Mouse (Mus musculus) CH12.LX (cell line): ENCODE measurements at regions not wholly inside any gene's neighbourhood (a gene's known extent, or its start where the extent isn't known, plus 50 kb on each side); places are given as distances from the start of the nearest gene placed in this dataset.

ENCODE experiments used
- DNase-seq: peaks from one replicate; pipeline ENCODE4 v3.0.0-alpha.2; 2013; ENCODE audit errors: extremely low read depth
- H3K27ac ChIP-seq: 2 replicates; pipeline ENCODE4 v1.5.1; 2012; ENCODE audit warnings: low read depth, mild to moderate bottlenecking, control low read depth, moderate library complexity; ENCODE audit not compliant: insufficient read depth
- H3K27me3 ChIP-seq: replicated peaks from 2 replicates; pipeline ENCODE3; 2012; ENCODE audit warnings: inconsistent platforms
- H3K36me3 ChIP-seq, 2 experiments: replicated peaks in 1 of 2; 2 replicates each; pipeline versions ENCODE3 to v1.6.1; 2012; ENCODE audit warnings: inconsistent platforms in 1 of 2, low read length in 1 of 2, mild to moderate bottlenecking in 1 of 2, mixed read lengths in 1 of 2, moderate library complexity in 1 of 2; ENCODE audit not compliant: control insufficient read depth in 1 of 2, insufficient read depth in 1 of 2
- H3K4me1 ChIP-seq, 2 experiments: 2 replicates each; pipeline ENCODE4 v1.6.1; 2012; ENCODE audit warnings: inconsistent platforms in 1 of 2, moderate library complexity in 1 of 2; ENCODE audit not compliant: insufficient read depth in 2 of 2, control insufficient read depth in 1 of 2
- H3K4me2 ChIP-seq: 2 replicates; pipeline ENCODE4 v1.6.1; 2012; ENCODE audit warnings: low read depth, mild to moderate bottlenecking, control low read depth; ENCODE audit not compliant: poor library complexity, insufficient read depth, severe bottlenecking
- H3K4me3 ChIP-seq, 3 experiments: fragments of 150-350 bp in 1 of 3; sonication (generic) in 1 of 3; replicated peaks in 1 of 3; 2 replicates each; pipeline versions ENCODE3 to v1.5.1; 2011 to 2012; ENCODE audit warnings: low read depth in 2 of 3, low read length in 2 of 3, mild to moderate bottlenecking in 2 of 3, moderate library complexity in 2 of 3, control low read depth in 1 of 3, improper control_type of control experiment in 1 of 3, inconsistent platforms in 1 of 3, mixed read lengths in 1 of 3; ENCODE audit not compliant: poor library complexity in 1 of 3
- H3K79me2 ChIP-seq: replicated peaks from 2 replicates; pipeline ENCODE4 v1.6.1; 2012; ENCODE audit warnings: mild to moderate bottlenecking, moderate library complexity; ENCODE audit not compliant: control insufficient read depth, poor library complexity, insufficient read depth, severe bottlenecking; ENCODE audit errors: extremely low read depth
- H3K9ac ChIP-seq: 2 replicates; pipeline ENCODE4 v1.6.1; 2012; ENCODE audit warnings: low read depth, mild to moderate bottlenecking, control low read depth, moderate library complexity; ENCODE audit not compliant: insufficient read depth
- H3K9me3 ChIP-seq: replicated peaks from 2 replicates; pipeline ENCODE3; 2012; ENCODE audit warnings: low read length, inconsistent platforms, mixed read lengths
- BHLHE40 ChIP-seq: IDR thresholded peaks from 2 replicates; pipeline ENCODE4 v1.6.1; 2011; ENCODE audit warnings: mild to moderate bottlenecking, low read depth, low read length, improper control_type of control experiment
- CHD2 ChIP-seq: IDR thresholded peaks from 2 replicates; pipeline ENCODE4 v1.6.1; 2011; ENCODE audit warnings: low read length, improper control_type of control experiment
- E2F4 ChIP-seq: IDR thresholded peaks from 2 replicates; pipeline ENCODE4 v1.6.1; 2011; ENCODE audit warnings: low read depth, low read length, improper control_type of control experiment; ENCODE audit not compliant: insufficient replicate concordance
- EP300 ChIP-seq: IDR thresholded peaks from 2 replicates; pipeline ENCODE4 v1.6.1; 2011; ENCODE audit warnings: low read length, improper control_type of control experiment
- ETS1 ChIP-seq: conservative IDR thresholded peaks from 2 replicates; pipeline ENCODE4 v1.6.1; 2012; ENCODE audit warnings: low read depth, mild to moderate bottlenecking, inconsistent platforms, low read length, improper control_type of control experiment, moderate library complexity
- GABPA ChIP-seq: IDR thresholded peaks from 2 replicates; pipeline ENCODE4 v1.6.1; 2012; ENCODE audit warnings: low read depth, low read length, improper control_type of control experiment, inconsistent platforms; ENCODE audit not compliant: insufficient replicate concordance
- HCFC1 ChIP-seq: IDR thresholded peaks from 2 replicates; pipeline ENCODE4 v1.6.1; 2012; ENCODE audit warnings: low read depth, mild to moderate bottlenecking, inconsistent platforms, low read length, improper control_type of control experiment
- IRF4 ChIP-seq: IDR thresholded peaks from 2 replicates; pipeline ENCODE4 v1.6.1; 2014; ENCODE audit warnings: low read depth, mild to moderate bottlenecking, inconsistent platforms, low read length, improper control_type of control experiment
- JUN ChIP-seq: IDR thresholded peaks from 2 replicates; pipeline ENCODE4 v1.6.1; 2011; ENCODE audit warnings: low read depth, mild to moderate bottlenecking, low read length, improper control_type of control experiment, moderate library complexity; ENCODE audit not compliant: insufficient read depth
- JUND ChIP-seq: conservative IDR thresholded peaks from 2 replicates; pipeline ENCODE4 v1.6.1; 2011; ENCODE audit warnings: low read depth, low read length, improper control_type of control experiment
- MAFK ChIP-seq: IDR thresholded peaks from 2 replicates; pipeline ENCODE4 v1.6.1; 2011; ENCODE audit warnings: low read length, improper control_type of control experiment; ENCODE audit not compliant: insufficient replicate concordance
- MAX ChIP-seq: IDR thresholded peaks from 2 replicates; pipeline ENCODE4 v1.6.1; 2011; ENCODE audit warnings: low read length, improper control_type of control experiment
- MEF2A ChIP-seq: IDR thresholded peaks from 2 replicates; pipeline ENCODE4 v1.6.1; 2014; ENCODE audit warnings: low read depth, mild to moderate bottlenecking, inconsistent platforms, low read length, improper control_type of control experiment, borderline replicate concordance
- MXI1 ChIP-seq: IDR thresholded peaks from 2 replicates; pipeline ENCODE4 v1.6.1; 2011; ENCODE audit warnings: mild to moderate bottlenecking, low read depth, low read length, improper control_type of control experiment
- MYC ChIP-seq: IDR thresholded peaks from 2 replicates; pipeline ENCODE4 v1.6.1; 2011; ENCODE audit warnings: low read depth, mild to moderate bottlenecking, improper control_type of control experiment, low read length
- NELFE ChIP-seq: IDR thresholded peaks from 2 replicates; pipeline ENCODE4 v1.6.1; 2011; ENCODE audit warnings: low read depth, low read length, improper control_type of control experiment
- NRF1 ChIP-seq: IDR thresholded peaks from 2 replicates; pipeline ENCODE4 v1.6.1; 2014; ENCODE audit warnings: low read depth, mild to moderate bottlenecking, inconsistent platforms, low read length, improper control_type of control experiment, moderate library complexity
- PAX5 ChIP-seq: IDR thresholded peaks from 2 replicates; pipeline ENCODE4 v1.6.1; 2012; ENCODE audit warnings: low read length, inconsistent platforms, mixed read lengths
- RCOR1 ChIP-seq: conservative IDR thresholded peaks from 2 replicates; pipeline ENCODE4 v1.6.1; 2012; ENCODE audit warnings: low read depth, mild to moderate bottlenecking, inconsistent platforms, low read length, improper control_type of control experiment
- UBTF ChIP-seq: IDR thresholded peaks from 2 replicates; pipeline ENCODE4 v1.6.1; 2012; ENCODE audit warnings: low read depth, mild to moderate bottlenecking, inconsistent platforms, low read length, improper control_type of control experiment, moderate library complexity
- USF2 ChIP-seq: conservative IDR thresholded peaks from 2 replicates; pipeline ENCODE4 v1.6.1; 2011; ENCODE audit warnings: low read depth, low read length, improper control_type of control experiment
- ZC3H11A ChIP-seq: IDR thresholded peaks from 2 replicates; pipeline ENCODE4 v1.6.1; 2012; ENCODE audit warnings: low read depth, mild to moderate bottlenecking, inconsistent platforms, low read length, improper control_type of control experiment
- ZKSCAN1 ChIP-seq: IDR thresholded peaks from 2 replicates; pipeline ENCODE4 v1.6.1; 2012; ENCODE audit warnings: low read depth, inconsistent platforms, low read length, improper control_type of control experiment, borderline replicate concordance
- ZMIZ1 ChIP-seq: IDR thresholded peaks from 2 replicates; pipeline ENCODE4 v1.6.1; 2012; ENCODE audit warnings: low read depth, mild to moderate bottlenecking, inconsistent platforms, low read length, improper control_type of control experiment
- ZNF384 ChIP-seq: IDR thresholded peaks from 2 replicates; pipeline ENCODE4 v1.6.1; 2012; ENCODE audit warnings: low read depth, low read length, improper control_type of control experiment, inconsistent platforms
- dilution Hi-C: fragments of 300-500 bp; cut with MboI; formaldehyde crosslinking; loops from 2 replicates; pipeline ENCODE4 v1.14.3; 2020; ENCODE audit warnings: low sequenced_read_pairs; ENCODE audit not compliant: extremely low pct_unique_long_range_greater_than_20kb, extremely low pct_ligation_motif_present
- in situ Hi-C: fragments of 300-500 bp; cut with MboI; formaldehyde crosslinking; loops from 3 replicates; pipeline ENCODE4 v1.14.3; 2019; ENCODE audit warnings: low sequenced_read_pairs, low pct_ligation_motif_present, low pct_unique_long_range_greater_than_20kb, mixed read lengths

GRCm38 (mm10) chr14:76755591-76756376 is 199.1 kb upstream of the Serp2 start:
- Histone ChIP-seq H3K36me3 (no peaks in the 10 kb centered on the region), H3K27me3 (no peaks in the 10 kb centered on the region), H3K79me2 (no peaks in the 10 kb centered on the region), H3K27ac (no peak overlapping the region), H3K9me3 (no peaks in the 10 kb centered on the region), H3K9ac (no peak overlapping the region), H3K4me3 (no peak overlapping the region), H3K4me1 (peaks cover 2 to 16% of the 10 kb centered on the region in 2 experiments; a peak in 2 of 4 replicates), H3K4me2 (no peak overlapping the region)
- no peak for DNase-seq
- no peak for TF ChIP-seq CHD2
- TF ChIP-seq NRF1 = no peak
- no peak for TF ChIP-seq JUND
- no peak for TF ChIP-seq MEF2A
- TF ChIP-seq EP300 = no peak
- no peak for TF ChIP-seq HCFC1
- TF ChIP-seq GABPA = no peak
- TF ChIP-seq E2F4 = no peak
- TF ChIP-seq MAFK = no peak
- TF ChIP-seq BHLHE40 = no peak
- TF ChIP-seq MXI1 = no peak
- TF ChIP-seq ETS1 = no peak
- TF ChIP-seq MYC = no peak
- no peak for TF ChIP-seq PAX5
- no peak for TF ChIP-seq ZKSCAN1
- TF ChIP-seq ZMIZ1 = no peak
- no peak for TF ChIP-seq RCOR1
- no peak for TF ChIP-seq ZC3H11A
- TF ChIP-seq ZNF384 = no peak
- dilution Hi-C loops = no loop called here
- in situ Hi-C loops = no loop called here

DNA sequence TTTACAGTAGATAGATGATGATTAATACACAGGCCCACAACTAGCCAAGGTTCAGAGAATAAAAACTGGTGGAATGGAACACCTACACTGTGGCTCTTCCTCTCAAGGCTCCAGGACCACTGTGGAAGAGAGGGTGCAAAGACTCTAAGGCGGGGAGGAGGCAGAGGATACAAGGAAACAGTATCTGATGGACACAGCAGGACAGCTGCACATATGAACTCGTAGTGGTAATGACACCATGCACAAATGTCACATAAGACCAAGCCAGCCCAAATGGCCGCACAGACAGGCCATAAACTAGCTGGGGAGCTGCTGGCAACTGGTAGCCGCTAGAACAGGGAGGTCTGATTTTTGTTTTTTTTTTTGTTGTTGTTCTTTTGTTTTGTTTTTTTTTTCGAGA is 197.0 kb upstream of the Serp2 start:
- no peaks in the 10 kb centered on the region for H3K79me2 ChIP-seq
- dilution Hi-C loops = no loop called here
- peaks cover 0 to 11% of the 10 kb centered on the region in 2 experiments; a peak in 1 of 4 replicates for H3K4me1 ChIP-seq
- no peak overlapping the region for H3K9ac ChIP-seq
- no peak overlapping the region for H3K4me2 ChIP-seq
- in situ Hi-C loops = no loop called here
- no peak overlapping the region for H3K27ac ChIP-seq
- no peaks in the 10 kb centered on the region for H3K27me3 ChIP-seq
- no peak for DNase-seq
- TF ChIP-seq ZNF384 (no peak), ETS1 (no peak), NRF1 (no peak), MAX (no peak), JUN (no peak), UBTF (no peak), MXI1 (no peak), CHD2 (no peak), IRF4 (no peak), USF2 (no peak), NELFE (no peak)
- H3K36me3 ChIP-seq = no peaks in the 10 kb centered on the region
- no peak overlapping the region for H3K4me3 ChIP-seq
- H3K9me3 ChIP-seq = no peaks in the 10 kb centered on the region
